Mouse (Mus musculus) bone marrow, adult 2 months (tissue): ENCODE data around the gene Smyd2.

ENCODE experiments used
- CTCF ChIP-seq: fragments of 200-500 bp; IDR thresholded peaks from 2 replicates; pipeline ENCODE4 v1.5.1; 2011; ENCODE audit warnings: low read length, control low read depth; ENCODE audit not compliant: control insufficient read depth, insufficient read depth
- POLR2A ChIP-seq: fragments of 200-500 bp; IDR thresholded peaks from 2 replicates; pipeline ENCODE4 v1.6.1; 2011; ENCODE audit warnings: low read depth, mild to moderate bottlenecking, control low read depth, low read length, borderline replicate concordance; ENCODE audit not compliant: control insufficient read depth

DNA sequence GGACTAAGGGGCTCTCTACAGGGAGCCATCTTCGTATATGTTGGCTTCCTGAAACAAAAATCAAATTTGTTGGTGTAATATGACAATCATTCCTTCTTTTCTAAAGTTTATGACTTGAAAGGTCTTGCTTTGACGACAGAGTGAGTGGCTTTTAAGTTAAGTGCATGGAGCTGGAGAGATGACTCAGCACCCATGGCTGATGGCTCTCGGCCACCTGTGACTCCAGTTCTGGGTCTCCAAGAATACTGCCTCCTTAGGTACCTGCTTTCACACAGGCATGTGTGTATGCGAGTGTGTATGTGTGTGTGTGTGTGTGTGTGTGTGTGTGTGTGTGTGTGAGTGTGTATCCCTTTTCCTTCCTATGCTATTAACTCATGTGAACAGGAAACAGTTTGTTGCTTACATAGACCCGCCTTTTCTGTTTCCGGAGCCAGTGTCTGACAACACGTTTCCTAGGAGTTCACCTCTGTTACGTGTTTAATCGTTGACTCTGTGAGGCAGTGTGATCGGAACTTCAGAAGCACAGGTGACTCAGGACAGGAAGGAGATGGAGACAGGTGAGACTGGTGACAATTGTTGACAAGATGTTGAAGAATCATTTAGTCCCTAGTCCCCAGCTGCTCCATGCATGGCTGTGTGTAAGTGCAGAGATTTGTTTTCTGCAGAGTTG is 14.4 kb upstream of the Smyd2 start:
- TF ChIP-seq POLR2A (no peak), CTCF (no peak)
